Mouse (Mus musculus): ENCODE measurements at regions not wholly inside any gene's neighbourhood (a gene's known extent, or its start where the extent isn't known, plus 50 kb on each side); places are given as distances from the start of the nearest gene placed in this dataset.

DNA sequence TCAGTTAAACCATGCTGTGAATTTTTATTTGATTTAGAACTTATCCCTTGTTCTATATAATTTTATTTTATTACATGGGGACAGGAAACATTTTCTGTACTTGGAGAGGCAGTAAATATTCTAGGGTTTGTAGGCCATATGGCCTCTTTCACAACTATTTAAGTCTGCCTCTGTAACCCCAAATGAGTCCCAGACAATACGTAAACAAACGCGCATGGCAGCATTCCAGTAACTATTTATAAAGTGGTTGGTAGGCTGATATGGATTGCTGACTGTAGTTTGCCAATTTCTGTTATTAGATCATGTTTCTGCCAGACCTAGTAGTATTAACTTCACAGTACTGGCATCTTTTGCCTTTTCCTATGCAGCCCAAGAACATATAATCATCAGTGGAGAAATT is 111.9 kb upstream of the Cdh6 start:
- TF ChIP-seq CTCF (conservative IDR thresholded peaks at IDR 0.05; ENCODE audit: low read length) (no peak), POU5F1 (IDR thresholded peaks at IDR 0.05; ENCODE audit: borderline replicate concordance, low read length) (no peak), NANOG (IDR thresholded peaks at IDR 0.05; ENCODE audit: borderline replicate concordance, low read length) (no peak)
